Mouse (Mus musculus): ENCODE measurements around the gene Fam131b. TPM values are rescaled to one million over a fixed set of nuclear protein-coding genes. Genes with fewer than 3 reads are reported as not detected.
A peak's percentile ranks its signal among the peaks of the same experiment; 100 is the strongest.

Fam131b gene
- 1 to 10 TPM; 2.2 TPM for total RNA-seq (2021)
- long read RNA-seq, experiment 1, full-length matches to known transcripts: 1 of 1 reads
- long read RNA-seq, experiment 1, partial matches to known transcripts: 0 of 1 reads
- long read RNA-seq, experiment 1, other reads (novel, unspliced or antisense): 0 of 1 reads
- long read RNA-seq, experiment 2: 0 reads

DNA sequence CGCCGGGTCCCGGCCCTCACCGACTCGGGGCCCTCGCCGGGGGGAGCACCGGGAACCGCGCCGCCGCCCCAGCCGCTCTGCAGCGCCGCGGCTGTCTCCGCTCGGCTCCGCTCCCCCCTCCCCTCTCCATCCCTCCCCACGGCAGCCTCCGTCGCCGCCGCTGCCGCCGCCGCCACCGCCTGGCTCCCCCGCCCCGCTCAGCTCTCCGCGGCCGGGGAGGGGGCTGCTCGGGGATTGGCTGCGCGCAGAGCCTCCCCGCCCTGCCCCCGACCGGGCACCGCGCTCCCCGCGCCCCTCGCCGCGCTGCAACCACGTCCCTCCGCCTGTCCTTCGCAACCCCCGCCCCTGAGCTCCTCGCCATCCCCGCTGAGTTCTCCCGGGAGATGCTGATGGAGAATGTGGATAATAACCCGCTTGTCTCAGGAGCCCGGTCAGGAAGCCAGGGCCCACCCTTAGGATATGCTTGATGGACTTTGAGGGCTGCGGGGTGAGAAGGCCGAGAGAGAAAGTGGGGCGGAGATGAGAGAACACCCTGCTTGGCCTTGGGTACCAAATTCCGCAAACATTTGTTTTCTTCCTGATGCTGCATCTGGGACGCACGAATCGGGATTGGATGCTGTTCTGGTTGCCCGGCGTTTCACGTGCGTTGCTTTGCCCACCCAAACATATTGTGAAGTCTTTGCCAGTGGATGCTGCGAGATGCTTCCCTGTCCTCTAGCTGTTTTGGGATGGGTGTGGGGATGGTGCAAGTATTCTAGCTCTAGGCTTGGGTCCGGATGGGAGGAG lies at the start of gene Fam131b:
TSS of gene Fam131b (minus strand) at position 162 of the 786 bp plus-strand sequence.
- DNase-seq (ENCODE audit: low spot score in 2 of 2): peak; percentile 29 to 43

DNA sequence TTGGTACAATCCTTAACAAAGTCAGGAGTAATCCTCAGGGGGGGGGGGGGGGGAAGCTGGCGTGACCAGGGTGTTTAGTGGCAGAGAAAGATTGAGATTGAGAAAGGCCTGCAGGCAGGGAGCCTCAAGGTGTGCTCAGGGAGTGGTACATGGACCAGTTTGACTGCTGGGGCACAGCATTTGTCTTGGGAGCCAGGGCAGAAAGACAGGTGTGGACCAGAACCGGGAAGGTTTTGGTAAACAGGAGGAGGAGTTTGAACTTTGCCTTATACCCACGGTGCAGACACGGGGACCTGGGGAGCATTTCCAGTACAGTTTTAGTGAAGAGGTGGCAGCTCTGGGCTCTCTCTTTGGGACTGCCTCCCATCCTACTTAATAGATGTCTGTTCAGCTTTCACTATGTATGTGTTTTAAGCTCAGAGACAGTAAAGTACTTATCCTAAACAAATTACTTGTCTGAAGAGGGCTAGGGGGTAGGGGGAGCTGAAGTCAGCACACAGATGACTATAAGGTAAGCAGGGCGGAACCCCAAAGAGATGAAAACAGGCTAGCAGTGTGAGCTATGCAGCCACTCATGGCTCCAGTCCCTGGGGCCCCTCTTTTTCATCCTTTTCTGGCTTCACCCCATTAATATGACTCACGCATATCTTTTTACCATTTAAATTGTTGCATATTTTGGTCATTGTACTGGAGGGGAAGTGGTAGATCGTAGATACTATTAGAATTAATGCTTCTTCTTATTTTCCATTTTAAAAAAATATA lies 49.4 kb upstream of the Fam131b start:
- DNase-seq (ENCODE audit: low spot score in 2 of 2): no peak

DNA sequence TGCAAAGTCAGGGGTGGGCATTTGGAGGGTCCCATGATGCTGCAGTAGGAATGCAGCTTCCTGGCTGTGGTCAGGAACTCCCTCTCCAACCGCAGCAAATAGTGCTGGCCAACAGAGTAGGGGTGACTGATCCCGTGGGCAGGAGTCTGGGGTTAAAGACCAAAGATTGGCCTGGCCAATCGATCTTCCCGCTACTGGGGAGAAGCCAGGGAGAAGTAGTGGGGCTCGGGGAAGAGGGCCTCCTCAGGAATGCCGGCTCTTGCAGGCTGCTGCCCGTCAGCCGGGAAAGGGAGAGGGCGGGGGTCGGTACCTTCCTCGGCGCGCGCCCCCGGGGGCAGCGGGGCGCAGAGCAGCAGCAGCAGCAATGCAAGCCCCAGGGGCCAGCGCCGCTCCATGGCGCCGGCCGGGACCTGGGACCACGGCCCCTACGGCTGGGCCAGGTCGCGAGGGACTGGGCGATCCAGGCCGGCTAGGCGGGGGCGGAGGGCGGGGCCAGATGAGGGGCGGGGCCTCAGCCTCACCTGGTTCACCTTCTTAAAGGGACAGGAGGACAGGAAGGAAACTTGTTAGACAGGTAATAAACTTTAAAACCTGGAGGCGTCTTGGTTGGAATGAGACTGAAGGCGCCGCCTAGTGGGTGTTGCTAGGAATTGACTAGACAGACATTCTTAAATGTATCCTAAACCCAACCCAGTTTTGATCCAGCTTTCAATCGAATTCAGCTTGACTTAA lies 48.5 kb upstream of the Fam131b start, which contains the start of gene Epha1:
TSS of gene Epha1 (minus strand) at position 453 of the 732 bp plus-strand sequence.
- DNase-seq (ENCODE audit: low spot score in 2 of 2): no peak

DNA sequence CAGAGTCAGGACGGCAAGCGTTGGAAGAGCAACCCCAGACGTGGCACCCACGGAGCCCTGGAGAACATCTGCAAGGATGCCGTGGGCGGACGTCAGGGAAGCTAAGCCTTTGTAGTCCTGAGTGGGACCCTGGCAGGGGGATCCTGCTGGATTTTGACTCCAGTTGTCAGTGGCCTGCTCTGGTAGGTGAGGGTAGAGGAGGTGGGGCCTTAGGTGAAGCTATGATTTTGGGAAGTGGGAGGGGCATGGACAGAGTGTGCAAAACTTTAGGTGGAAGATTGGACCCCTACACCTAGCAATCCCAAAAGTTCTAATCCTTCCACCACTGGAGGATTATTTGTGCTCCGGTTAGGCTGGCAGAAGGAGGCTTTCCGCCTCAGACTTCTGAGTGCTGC lies 48.0 kb upstream of the Fam131b start:
- DNase-seq (ENCODE audit: low spot score in 2 of 2): no peak

DNA sequence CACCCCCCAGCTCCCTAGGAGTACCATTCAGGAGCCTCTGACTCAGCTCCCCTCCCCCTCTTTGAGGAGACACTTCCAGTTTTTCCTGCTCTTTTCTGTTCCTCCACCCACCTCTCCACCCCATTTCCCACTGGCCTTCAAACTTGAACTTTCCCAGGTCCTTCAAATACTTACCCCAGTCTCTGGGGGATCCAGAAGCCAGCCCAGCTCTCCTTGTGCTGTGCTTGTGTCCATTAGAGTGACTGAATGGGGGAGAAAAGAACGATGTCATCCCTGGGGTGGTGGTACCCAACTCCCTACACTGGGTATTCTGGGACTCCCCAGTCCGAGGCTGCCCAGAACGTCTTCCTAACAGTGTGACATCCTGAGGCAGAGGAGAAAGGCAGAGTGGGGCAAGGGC lies 47.6 kb upstream of the Fam131b start:
- no peak for DNase-seq (ENCODE audit: low spot score in 2 of 2)

DNA sequence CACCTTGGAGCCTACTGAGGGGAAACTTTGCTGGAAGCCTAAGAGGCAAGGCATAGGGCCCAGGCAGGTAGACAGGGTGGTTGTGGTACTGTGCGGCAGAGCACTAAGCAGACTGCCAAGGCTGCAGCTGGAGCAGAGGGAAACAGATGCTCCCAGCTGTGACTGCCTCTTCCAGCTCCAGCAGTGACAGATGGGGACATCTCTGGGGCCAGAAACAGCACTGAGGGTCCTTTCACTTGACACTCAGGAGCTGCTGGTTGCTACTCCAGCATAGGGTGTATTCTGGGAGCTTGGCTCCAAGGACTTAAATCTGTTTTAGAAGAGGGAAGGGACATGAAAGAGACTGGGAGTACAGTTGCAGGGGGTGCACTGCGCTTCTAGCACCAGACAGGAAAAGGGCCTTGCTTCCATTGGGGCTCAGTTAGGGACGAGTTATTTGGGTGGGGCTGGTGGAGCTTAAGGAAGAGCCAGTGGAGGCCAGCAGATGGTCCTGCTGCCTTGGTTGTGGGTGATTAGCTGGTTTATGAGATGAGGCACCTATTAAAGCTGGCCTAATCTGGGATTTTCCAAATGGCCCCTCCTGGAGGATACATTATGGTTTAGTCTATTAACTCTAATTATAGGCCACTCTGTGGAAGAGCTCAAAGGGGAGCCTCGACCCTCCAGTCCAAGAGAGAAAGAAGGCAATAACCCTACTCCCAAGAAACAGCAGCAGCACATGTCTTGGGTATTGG lies 46.4 kb upstream of the Fam131b start:
- DNase-seq (ENCODE audit: low spot score in 2 of 2): no peak

DNA sequence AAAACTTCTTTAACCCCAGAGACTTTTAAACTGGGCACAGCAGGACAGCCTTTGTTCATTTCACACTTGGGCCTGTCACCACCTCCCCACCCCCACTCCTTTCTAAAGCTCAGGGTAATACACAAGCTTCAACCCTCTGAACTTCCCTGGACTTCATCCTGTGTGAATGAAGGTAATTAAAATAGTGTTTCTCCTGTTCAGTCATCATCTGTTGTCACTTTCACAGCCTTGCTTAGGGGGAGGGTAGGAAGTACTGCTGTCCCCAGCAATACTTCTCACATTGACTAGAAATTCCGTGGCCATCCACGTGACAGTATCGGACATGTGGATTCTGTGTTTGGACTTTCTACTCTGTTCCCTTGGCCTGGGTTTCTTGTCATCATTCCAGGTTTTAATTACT lies 45.4 kb upstream of the Fam131b start:
- DNase-seq (ENCODE audit: low spot score in 2 of 2): no peak

DNA sequence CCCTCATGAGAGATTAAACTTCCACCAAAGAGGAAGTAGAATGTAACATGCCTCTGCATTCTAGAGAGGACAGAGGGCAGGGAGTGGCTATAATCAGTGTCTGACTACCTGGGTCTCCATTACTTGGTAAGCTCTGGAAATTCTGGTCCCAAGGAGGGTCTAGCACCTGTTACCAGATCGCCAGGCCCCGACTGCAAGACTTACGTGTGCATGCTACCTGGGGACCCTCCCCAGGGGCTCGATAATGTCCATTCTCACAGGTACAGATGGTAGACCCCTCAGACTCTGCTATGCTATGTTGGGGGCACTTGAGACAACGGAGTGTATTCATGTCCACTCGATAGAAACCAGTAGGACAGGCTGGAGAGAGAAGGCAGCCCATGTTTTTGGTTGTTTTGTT lies 40.8 kb upstream of the Fam131b start:
- no peak for DNase-seq (ENCODE audit: low spot score in 2 of 2)

DNA sequence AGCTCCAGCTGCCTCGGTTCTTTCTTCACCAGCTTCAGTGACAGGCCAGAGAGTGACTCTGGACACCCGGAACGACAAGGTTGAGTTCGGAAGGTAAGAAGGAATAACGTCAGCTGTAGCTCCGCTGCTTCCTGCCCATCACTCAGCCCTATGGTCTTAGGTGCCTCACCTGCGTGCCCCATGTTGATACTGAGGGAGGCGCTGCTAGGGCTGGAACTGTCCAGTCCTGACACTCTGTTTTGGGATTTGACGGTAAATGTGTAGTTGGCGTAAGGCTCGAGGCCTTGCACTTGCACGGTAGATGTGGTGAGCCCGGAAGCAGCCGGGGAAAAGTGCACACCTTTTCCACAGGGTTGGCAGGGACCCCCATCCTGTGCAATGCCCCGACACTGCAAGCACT lies 40.2 kb upstream of the Fam131b start:
- no peak for DNase-seq (ENCODE audit: low spot score in 2 of 2)

DNA sequence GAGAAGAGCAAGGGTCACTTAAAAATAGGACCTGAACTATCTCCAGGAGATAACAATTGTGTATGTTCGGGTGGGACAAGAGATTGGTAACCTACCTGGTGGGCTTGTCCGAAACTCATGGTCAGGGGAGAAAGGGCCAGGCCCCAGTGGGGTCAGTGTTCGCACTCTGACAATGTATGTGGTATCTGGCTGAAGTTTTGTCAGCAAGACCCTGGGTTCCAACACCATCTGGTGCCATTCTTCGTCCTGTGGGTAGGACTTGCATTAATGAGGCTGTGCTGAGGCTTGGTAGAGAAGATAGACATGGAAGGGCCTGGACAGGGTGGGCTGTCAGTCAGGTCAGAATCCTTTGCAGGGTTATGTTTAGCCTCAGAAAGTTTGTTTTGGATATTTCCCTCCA lies 39.6 kb upstream of the Fam131b start:
- DNase-seq (ENCODE audit: low spot score in 2 of 2): no peak

DNA sequence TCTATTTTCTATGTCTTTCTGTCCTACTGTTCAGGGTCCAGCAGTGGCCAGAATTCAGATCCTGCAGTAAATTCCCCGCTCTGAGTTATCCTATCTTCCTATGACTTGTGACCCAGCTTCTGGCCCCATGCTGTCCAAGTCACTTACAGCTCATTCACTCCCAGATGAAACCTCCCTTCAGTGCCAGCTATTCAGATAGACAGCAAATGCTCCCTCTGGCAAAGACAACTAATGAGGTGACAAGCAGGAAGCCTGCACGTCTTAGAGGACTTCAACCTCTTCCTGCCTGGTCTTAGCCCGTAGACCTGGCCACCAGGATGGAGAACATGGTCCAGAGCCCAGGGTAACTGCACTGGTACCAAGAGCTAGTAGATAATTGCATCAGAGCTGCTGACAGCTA lies 38.5 kb upstream of the Fam131b start:
- no peak for DNase-seq (ENCODE audit: low spot score in 2 of 2)

DNA sequence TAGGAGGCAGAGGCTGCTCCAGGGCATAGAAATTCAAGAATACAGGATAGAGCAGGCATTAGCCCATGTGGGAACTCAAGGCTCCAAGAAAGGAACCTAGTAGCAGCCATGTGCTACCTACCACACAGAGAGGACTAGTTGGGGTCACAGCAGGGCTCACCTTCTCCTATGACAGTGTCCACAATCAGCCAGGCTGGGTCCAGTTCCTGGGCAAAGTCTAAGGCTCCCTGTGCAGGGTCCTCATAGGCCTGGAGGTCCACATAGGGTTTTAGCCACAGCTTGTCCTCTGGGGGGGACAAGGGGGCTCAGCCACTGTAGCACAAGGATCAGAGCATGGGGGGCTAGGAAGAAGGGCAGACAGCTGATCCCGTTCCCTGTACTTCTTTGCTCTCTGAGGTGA lies 38.1 kb upstream of the Fam131b start:
- no peak for DNase-seq (ENCODE audit: low spot score in 2 of 2)

DNA sequence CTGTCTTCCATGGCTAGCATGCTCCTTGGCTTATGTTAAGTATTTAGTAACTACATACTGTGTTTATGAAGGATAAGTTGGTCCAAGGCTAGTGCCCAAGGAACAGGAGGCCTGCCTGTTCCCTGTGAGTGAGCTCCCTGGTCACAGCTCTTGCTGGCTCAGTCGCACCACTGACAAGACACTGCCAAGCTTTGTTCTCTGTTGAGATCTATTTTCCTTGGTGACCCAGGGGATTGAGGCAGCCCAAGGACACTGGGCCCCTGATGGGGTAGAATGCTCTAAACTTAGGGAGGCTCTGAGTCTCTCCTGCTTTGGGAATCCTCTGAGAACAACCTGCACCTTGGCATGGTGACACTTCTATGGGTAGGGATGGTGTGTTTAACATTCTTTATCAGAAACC lies 37.6 kb upstream of the Fam131b start:
- no peak for DNase-seq (ENCODE audit: low spot score in 2 of 2)

DNA sequence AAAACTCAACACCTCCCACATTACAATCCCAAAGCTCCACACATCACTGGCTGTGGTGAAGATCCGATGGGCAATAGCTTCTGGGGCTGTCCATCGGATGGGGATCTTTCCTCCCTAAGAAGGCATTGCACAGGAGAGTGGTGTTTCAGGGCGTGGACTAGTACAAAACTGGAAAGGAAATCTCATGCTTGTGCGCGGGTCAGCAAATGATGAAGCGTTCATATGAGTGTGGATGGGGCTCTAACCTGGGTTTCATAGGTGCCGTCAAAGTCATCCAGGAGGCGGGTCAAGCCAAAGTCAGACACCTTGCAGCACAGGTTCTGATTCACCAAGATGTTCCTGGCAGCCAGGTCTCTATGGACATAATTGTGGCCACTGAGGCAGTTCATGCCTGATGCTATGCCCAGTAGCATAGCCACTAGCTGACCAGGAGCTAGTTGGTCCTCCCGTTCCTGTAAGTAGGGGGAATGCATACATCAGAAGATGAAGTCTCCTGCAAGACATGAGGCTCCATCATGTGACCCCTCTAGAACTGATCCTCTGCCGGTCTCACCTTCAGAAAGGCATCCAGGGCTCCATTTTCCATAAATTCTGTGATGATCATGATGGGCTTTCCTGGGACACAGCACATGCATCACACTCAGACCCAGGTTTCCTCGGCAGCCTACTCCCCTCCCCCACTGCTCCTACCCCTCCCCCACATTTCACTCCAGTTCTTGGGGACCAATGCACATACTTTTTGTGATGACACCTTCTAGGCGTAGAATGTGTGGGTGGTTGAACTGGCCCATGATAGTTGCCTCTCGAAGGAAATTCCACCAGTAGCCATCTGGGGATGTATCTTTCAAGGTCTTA lies 36.8 kb upstream of the Fam131b start:
- DNase-seq (ENCODE audit: low spot score in 2 of 2): no peak

DNA sequence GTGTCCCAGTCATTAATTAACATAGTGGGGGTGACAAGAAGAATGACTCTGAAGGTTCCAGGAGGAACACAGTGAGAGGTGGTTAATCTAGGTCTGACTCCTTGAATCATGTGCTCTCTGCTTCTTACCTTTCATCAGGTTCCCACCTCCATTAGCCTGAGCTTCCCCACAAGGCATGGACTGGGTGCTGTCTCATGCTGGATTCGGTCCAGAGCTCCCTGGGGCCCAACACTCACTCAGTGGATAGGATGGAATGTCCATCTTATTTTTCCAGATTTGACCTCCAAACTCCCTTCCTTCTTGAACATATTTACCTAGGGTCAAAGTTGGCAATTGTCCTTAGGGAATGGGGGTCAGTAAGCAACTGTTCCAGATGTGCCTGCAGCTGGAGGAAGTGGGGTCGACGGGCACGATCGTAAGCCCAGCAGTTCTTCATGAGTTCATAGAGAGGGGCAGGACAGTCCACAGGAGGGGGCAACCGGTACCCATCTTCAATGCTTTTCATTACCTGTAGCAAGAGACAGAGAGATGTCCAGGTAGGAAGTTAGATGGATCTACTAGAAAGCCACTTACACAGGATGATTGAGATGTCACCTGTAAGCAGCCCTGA lies 35.9 kb upstream of the Fam131b start:
- DNase-seq (ENCODE audit: low spot score in 2 of 2): no peak

DNA sequence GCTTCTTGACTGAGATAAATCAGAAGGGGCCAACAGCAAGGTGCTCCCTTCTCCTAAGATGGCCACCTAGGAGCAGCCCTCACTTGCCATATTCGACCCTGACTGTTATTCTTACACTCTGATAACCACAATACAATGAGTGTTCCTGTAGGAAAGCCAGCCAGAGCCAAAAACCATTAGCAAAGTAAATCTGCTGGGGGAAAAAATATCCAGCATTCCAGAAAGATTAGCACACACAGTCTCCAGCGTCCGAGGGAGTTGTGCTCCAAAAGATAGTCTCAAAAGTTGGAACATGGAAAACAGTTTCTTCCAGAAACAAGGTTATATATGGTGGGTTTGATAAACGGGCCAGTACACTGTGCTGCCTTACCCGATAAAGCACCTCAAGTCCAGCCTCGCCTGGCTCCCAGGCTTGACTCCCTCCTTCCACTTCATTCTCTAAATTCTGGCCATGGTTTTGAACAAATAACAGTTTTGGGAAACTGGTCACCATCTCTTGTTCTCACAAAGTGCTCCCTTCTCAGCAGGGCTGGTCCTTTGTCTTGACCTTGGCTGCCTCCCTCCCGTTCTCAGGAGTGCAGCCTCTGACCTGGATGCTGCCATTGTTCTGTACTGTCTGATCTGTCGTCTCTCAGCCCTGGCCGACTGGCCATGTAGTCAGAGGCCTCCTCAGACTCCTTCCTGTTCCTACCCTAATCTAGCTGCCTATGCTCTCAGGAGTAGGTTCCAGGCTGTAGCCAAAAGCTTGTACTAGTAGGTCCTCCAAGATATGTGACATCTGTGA lies 35.1 kb upstream of the Fam131b start:
- DNase-seq (ENCODE audit: low spot score in 2 of 2): no peak

DNA sequence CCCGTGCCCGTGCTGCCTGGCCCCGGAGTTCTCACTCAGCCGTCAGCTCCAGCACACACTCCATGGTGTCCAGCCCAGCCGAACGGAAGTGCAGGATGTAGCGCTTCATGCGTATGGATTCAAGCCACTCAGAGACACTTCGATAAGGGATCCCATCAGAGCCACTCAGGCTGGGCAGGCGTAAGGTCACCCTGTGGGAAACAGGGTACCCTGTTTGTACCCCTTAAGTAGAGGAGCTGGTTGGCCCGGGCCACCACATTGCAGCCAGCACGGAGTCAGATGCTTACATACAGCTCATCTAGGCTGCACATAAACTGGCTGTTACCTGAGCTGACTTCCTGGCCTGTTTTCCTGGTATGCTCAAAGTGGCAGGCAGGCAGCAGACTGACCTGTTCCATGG lies 34.5 kb upstream of the Fam131b start:
- DNase-seq (ENCODE audit: low spot score in 2 of 2): no peak

DNA sequence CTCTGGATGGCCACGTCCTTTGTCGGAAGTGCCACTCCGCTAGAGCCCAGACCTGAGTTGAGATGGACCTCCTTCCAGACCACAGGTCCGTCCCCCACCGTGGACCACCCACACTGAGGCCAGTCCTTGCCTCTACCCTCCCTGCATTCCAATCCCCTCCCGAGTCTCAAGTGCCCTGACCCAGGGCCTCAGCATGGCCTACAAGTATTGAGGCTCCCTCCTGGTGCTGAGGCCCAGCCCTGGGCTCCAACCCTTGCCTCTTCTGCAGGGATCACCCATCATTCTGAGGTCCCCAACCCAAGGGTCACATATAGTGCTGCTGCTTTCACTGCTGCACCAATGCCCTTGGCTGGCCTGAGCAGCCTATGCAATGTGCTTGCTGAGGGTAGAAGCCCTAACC lies 33.5 kb upstream of the Fam131b start:
- DNase-seq (ENCODE audit: low spot score in 2 of 2): no peak

DNA sequence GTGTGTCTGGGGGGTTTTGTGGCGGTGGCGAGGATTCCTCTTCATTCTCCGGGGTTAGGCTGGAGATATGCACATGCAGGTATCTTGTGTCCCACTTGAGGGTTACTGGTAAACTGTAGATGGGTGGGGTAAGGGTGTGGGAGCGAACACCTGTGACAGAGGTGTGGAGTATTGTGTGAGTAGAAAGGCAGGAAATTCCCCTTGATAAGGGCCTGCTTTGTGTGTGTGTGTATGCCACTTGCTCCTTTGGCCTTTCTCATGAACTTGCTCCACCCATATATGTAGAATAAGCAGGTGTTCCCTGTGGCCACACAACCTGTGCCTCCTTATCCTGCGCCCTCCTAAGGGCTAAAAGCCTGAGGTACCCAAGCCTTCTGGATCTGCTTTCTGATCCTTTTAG lies 32.5 kb upstream of the Fam131b start:
- no peak for DNase-seq (ENCODE audit: low spot score in 2 of 2)
